Mouse (Mus musculus): ENCODE results near the gene Gkn1.

DNA sequence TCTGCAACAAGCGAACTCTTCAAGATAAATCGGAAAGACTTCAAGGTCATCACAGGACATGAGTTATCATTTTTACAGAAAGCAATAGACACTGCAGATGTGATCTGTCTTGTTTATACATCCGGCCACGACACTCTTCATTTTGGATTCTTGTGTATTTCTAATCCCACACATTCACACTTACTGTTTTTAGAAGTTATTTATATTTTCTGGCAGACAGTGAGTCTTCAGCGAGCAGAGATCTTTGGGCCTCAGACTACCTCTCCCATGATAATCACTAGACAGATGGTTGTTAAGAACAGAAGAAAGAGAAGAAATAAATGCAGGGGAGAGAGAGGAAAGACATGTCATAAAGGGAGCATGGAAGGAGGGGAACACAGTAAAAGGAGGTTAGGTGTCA, 18.5 kb upstream of the Gkn1 start:
- no peak for TF ChIP-seq CTCF (IDR thresholded peaks at IDR 0.05; ENCODE audit: low read depth)
- TF ChIP-seq EP300 (IDR thresholded peaks at IDR 0.05; ENCODE audit: low read depth) = no peak
